Mouse (Mus musculus) ES-CJ7 (cell line): Measurements from ENCODE around the gene Pira2.
"Not testable (repeated sequence)": the region's sequence is repeated elsewhere in the genome, so short reads cannot be mapped to it uniquely, and the experiment has no call there.

Experiments used
- DNase-seq: peaks from one replicate; pipeline ENCODE4 v3.0.0; 2011; ENCODE audit warnings: low read depth, low spot score

The Pira2 gene

DNA sequence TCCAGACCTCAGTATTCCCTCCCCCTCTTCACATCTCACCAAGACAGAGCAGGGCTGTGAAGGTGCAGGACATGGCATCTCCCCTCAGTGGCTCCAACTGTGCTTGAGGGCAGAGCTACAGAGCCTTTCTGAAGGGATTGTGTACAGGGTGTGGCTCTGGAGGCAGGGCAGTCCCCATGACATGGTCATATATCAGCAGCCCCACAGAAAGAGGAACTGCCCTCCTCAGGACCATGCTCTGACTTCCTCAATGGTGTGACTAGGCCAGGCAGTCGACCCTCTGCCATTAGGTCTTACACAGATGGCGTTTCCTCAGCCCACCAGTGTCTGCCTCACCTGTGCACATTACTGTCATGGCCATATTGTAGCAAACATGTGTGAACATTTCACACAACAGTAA, at the start of gene Pira2:
Gene Pira2, minus strand, starts transcription at position 101 of the 400 bp plus-strand sequence.
- not testable (repeated sequence) for DNase-seq

DNA sequence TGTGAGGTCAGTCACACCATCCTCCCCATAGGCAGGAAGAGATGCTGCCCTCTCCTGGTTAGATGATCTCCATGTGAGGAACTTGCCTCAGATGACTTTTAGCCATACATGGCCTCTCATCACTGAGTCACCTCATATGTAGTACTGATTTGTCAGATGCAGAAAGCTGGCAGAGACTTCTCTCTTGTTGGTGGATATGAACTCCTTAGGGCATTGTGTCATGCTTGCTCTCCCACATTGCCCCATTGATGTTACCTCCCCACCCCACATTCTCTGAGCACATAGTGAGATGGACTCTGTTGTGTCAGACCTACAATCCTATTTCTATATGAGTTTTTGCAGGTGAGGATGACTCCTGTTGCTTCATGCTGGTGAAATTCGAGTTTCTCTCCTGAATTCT, 30.2 kb upstream of the Pira2 start:
- DNase-seq, result not testable (repeated sequence)

DNA sequence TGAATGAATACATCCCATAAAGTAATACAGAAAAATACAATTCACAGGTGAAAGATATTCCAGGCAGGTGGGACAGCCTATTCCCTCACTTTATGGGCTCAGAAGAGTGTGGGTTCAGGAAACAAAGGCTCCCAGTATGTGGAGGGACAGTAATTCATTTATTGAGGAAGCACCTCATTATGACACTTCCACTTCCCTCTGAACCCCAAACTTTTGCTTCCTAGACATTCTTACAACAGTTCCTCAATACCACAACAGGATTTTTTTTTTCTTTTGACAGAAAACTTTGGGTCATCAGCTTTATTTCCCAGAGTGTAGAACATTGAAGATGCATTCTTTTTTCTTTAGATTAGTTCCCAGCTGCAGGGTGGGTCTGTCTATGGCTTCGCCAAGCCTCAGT, 7.0 kb downstream of the Pira2 start:
- DNase-seq, result not testable (repeated sequence)

DNA sequence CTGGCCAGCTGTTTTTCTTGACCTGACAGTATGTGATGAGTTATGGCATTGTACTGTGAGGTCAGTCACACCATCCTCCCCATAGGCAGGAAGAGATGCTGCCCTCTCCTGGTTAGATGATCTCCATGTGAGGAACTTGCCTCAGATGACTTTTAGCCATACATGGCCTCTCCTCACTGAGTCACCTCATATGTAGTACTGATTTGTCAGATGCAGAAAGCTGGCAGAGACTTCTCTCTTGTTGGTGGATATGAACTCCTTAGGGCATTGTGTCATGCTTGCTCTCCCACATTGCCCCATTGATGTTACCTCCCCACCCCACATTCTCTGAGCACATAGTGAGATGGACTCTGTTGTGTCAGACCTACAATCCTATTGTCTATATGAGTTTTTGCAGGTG, 14.2 kb downstream of the Pira2 start:
- DNase-seq, result not testable (repeated sequence)

DNA sequence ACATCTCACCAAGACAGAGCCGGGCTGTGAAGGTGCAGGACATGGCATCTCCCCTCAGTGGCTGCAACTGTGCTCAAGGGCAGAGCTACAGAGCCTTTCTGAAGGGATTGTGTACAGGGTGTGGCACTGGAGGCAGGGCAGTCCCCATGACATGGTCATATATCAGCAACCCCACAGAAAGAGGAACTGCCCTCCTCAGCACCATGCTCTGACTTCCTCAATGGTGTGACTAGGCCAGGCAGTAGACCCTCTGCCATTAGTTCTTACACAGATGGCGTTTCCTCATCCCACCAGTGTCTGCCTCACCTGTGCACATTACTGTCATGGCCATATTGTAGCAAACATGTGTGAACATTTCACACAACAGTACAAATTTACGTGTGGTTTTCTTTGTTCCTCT, 19.3 kb downstream of the Pira2 start, which contains the start of gene Gm15448:
Gene Gm15448, minus strand, starts transcription at position 89 of the 400 bp plus-strand sequence.
- not testable (repeated sequence) for DNase-seq

DNA sequence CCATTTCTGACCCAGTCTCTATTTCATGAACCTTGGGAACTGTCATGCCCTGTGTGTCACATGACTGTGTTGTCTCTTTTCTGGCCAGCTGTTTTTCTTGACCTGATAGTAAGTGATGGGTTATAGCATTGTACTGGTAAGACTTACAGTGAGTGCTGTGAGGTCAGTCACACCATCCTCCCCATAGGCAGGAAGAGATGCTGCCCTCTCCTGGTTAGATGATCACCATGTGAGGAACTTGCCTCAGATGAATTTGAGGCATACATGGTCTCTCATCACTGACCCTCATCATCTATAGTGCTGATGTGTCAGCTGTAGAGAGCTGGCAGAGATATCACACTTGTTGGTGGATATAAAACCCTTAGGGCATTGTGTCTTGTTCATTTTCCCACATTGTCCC, 32.9 kb downstream of the Pira2 start:
- DNase-seq, result not testable (repeated sequence)

DNA sequence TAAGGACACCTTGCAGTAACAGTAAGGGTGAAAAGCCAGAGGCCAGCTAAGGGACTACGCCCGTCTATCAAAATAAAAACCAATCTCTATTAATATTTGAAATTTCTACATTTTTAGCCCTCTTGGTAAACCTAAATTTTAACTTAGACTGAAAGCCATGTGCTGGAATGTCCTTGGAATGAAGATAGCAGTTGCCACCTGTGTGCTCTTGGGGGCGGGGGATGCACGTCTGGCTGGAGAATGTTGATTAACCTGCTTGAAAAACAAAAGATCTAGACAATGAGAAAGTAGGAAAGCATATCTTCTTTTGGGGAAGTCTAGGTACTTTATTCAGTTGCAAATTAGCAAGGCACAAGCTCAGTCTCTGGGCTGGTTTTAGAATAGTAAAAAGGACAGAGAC, 41.9 kb downstream of the Pira2 start:
- DNase-seq, result not testable (repeated sequence)

DNA sequence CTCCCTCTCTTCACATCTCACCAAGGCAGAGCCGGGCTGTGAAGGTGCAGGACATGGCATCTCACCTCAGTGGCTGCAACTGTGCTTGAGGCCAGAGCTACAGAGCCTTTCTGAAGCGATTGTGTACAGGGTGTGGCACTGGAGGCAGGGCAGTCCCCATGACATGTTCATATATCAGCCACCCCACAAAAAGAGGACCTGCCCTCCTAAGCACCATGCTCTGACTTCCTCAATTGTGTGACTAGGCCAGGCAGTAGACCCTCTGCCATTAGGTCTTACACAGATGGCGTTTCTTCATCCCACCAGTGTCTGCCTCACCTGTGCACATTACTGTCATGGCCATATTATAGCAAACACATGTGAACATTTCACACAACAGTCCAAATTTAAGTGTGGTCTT, 44.9 kb downstream of the Pira2 start:
- DNase-seq, result not testable (repeated sequence)

DNA sequence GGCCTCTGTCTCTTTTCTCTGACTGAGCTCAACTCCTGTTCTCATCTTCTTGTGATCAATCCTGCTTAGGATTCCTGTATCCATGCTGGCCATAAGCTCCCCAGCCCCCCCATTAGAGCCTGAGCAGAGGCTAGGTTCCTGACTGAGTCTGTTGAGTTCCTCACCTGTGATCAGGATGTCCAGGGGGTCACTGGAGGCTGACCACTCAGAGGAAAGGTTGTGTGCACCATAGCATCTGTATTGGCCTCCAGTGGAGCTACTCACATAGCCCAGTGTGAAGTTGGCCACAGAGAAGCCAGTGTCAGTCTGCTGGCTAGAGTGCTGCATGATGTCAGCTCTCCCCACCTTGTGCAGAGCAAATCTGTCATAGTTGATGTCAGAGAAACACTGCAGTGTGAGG, 48.6 kb downstream of the Pira2 start:
- not testable (repeated sequence) for DNase-seq
